31 mouse cellular contexts compared by ENCODE assay signal in genomic region chrX:162685394-162685793, GRCm38 (mm10).
"Had no signal": no experiment of that assay in that cellular context is flagged by ENCODE, and none has a peak within 500 bp of the region (broad histone marks: within the 10 kb centered on the region; RNA-seq: fewer than 3 reads in every experiment).

No protein-coding gene starts in this region.

- DNase-seq: left cerebral cortex, postnatal 4 days; liver; liver, embryonic 13.5 days; liver, postnatal 0 days; lung, adult 18-20 months; lung, adult 2 months; lung, embryonic 14.5 days; lung, postnatal 10 days; lung, postnatal 14 days; lung, postnatal 36 days; lung, postnatal 4 days; midbrain, embryonic 14.5 days had no signal

- H3K9ac ChIP-seq: limb, embryonic 12.5 days; limb, embryonic 13.5 days; limb, embryonic 15.5 days; liver, embryonic 12.5 days; liver, embryonic 13.5 days; liver, embryonic 14.5 days; liver, embryonic 15.5 days; liver, postnatal 0 days; lung, embryonic 14.5 days; lung, embryonic 15.5 days; midbrain, embryonic 12.5 days; midbrain, embryonic 13.5 days; midbrain, embryonic 15.5 days had no signal

- H3K9me3 ChIP-seq: limb, embryonic 10.5 days; limb, embryonic 12.5 days; limb, embryonic 13.5 days; limb, embryonic 15.5 days; liver, embryonic 12.5 days; liver, embryonic 13.5 days; liver, embryonic 15.5 days; lung, embryonic 15.5 days; megakaryocyte, embryonic 14.5 days; midbrain, embryonic 10.5 days; midbrain, embryonic 12.5 days; midbrain, embryonic 13.5 days; midbrain, embryonic 15.5 days had no signal

- H3K4me2 ChIP-seq: limb, embryonic 12.5 days; limb, embryonic 13.5 days; limb, embryonic 15.5 days; liver, embryonic 11.5 days; liver, embryonic 12.5 days; liver, embryonic 13.5 days; liver, embryonic 15.5 days; lung, embryonic 14.5 days; lung, embryonic 15.5 days; midbrain, embryonic 11.5 days; midbrain, embryonic 12.5 days; midbrain, embryonic 13.5 days; midbrain, embryonic 15.5 days had no signal

- H3K27ac ChIP-seq: limb, embryonic 10.5 days; limb, embryonic 12.5 days; limb, embryonic 13.5 days; limb, embryonic 15.5 days; liver, embryonic 12.5 days; liver, embryonic 13.5 days; liver, embryonic 14.5 days; liver, embryonic 15.5 days; lung, embryonic 15.5 days; macrophage; midbrain, embryonic 10.5 days; midbrain, embryonic 12.5 days; midbrain, embryonic 13.5 days; midbrain, embryonic 15.5 days had no signal

- H3K27me3 ChIP-seq: limb, embryonic 15.5 days; liver, embryonic 12.5 days; liver, embryonic 13.5 days; liver, embryonic 15.5 days; lung, embryonic 15.5 days; midbrain, embryonic 13.5 days; midbrain, embryonic 15.5 days had no signal

- H3K4me1 ChIP-seq: limb, embryonic 10.5 days; limb, embryonic 12.5 days; limb, embryonic 13.5 days; limb, embryonic 15.5 days; lung, embryonic 15.5 days; midbrain, embryonic 10.5 days; midbrain, embryonic 12.5 days; midbrain, embryonic 13.5 days; midbrain, embryonic 15.5 days had no signal

- ATAC-seq: liver, embryonic 12.5 days; liver, postnatal 0 days; lung, postnatal 0 days; midbrain, embryonic 13.5 days; midbrain, embryonic 15.5 days; midbrain, embryonic 16.5 days had no signal

- H3K4me3 ChIP-seq: limb, embryonic 10.5 days; limb, embryonic 12.5 days; limb, embryonic 13.5 days; limb, embryonic 15.5 days; liver, embryonic 12.5 days; liver, embryonic 13.5 days; liver, embryonic 15.5 days; lung, embryonic 15.5 days; megakaryocyte, embryonic 14.5 days; midbrain, embryonic 10.5 days; midbrain, embryonic 12.5 days; midbrain, embryonic 13.5 days; midbrain, embryonic 15.5 days; myocyte had no signal

- H3K36me3 ChIP-seq: limb, embryonic 10.5 days; limb, embryonic 12.5 days; limb, embryonic 13.5 days; limb, embryonic 15.5 days; liver, embryonic 12.5 days; liver, embryonic 13.5 days; liver, embryonic 15.5 days; lung, embryonic 15.5 days; midbrain, embryonic 10.5 days; midbrain, embryonic 12.5 days; midbrain, embryonic 13.5 days; midbrain, embryonic 15.5 days had no signal
